Mouse (Mus musculus) MEL (cell line): ENCODE measurements around the gene Fosb. TPM values are rescaled to one million over a fixed set of nuclear protein-coding genes. Genes with fewer than 3 reads are reported as not detected.

Experiments used
- DNase-seq: peaks from one replicate; pipeline ENCODE4 v3.0.0; 2011; ENCODE audit warnings: low read depth, low spot score
- H3K27ac ChIP-seq: 2 replicates; pipeline ENCODE4 v1.5.1; 2012; ENCODE audit warnings: low read depth, mild to moderate bottlenecking, control low read depth, low read length, moderate library complexity; ENCODE audit not compliant: control insufficient read depth
- H3K27me3 ChIP-seq, 2 experiments: fragments of 150-350 bp in 1 of 2; sonication (generic) in 1 of 2; 2 replicates each; pipeline ENCODE4 v1.6.1; 2012; ENCODE audit warnings: low read length in 2 of 2, mild to moderate bottlenecking in 2 of 2, improper control_type of control experiment in 1 of 2, moderate library complexity in 1 of 2; ENCODE audit not compliant: insufficient read depth in 2 of 2, control insufficient read depth in 1 of 2
- H3K36me3 ChIP-seq, 2 experiments: 2 replicates each; pipeline ENCODE4 v1.6.1; 2012 to 2014; ENCODE audit warnings: low read length in 2 of 2, improper control_type of control experiment in 1 of 2, inconsistent platforms in 1 of 2, mild to moderate bottlenecking in 1 of 2; ENCODE audit not compliant: insufficient read depth in 2 of 2, control insufficient read depth in 1 of 2
- H3K4me1 ChIP-seq, 2 experiments: fragments of 150-350 bp in 1 of 2; sonication (generic) in 1 of 2; 2 replicates each; pipeline ENCODE4 v1.6.1; 2012; ENCODE audit warnings: low read length in 2 of 2, improper control_type of control experiment in 1 of 2, mild to moderate bottlenecking in 1 of 2; ENCODE audit not compliant: insufficient read depth in 2 of 2, control insufficient read depth in 1 of 2
- H3K4me3 ChIP-seq, 2 experiments: fragments of 150-350 bp in 1 of 2; sonication (generic) in 1 of 2; 2 replicates each; pipeline ENCODE4 v1.5.1; 2012; ENCODE audit warnings: low read depth in 2 of 2, low read length in 2 of 2, mild to moderate bottlenecking in 2 of 2, moderate library complexity in 2 of 2, control low read depth in 1 of 2, improper control_type of control experiment in 1 of 2; ENCODE audit not compliant: control insufficient read depth in 1 of 2, insufficient read depth in 1 of 2
- H3K79me2 ChIP-seq: 2 replicates; pipeline ENCODE4 v1.6.1; 2012; ENCODE audit warnings: mild to moderate bottlenecking, low read length, moderate library complexity; ENCODE audit not compliant: control insufficient read depth, poor library complexity, insufficient read depth
- H3K9ac ChIP-seq: 2 replicates; pipeline ENCODE4 v1.6.1; 2012; ENCODE audit warnings: low read depth, mild to moderate bottlenecking, control low read depth, low read length, moderate library complexity; ENCODE audit not compliant: control insufficient read depth, poor library complexity, severe bottlenecking
- H3K9me3 ChIP-seq: fragments of 150-350 bp; sonication (generic); replicated peaks from 2 replicates; pipeline ENCODE4 v1.6.1; 2012; ENCODE audit warnings: mild to moderate bottlenecking, low read length, improper control_type of control experiment, moderate library complexity; ENCODE audit not compliant: insufficient read depth
- CHD1 ChIP-seq: IDR thresholded peaks from 2 replicates; pipeline ENCODE4 v1.6.1; 2012; ENCODE audit warnings: low read depth, mild to moderate bottlenecking, inconsistent platforms, low read length, improper control_type of control experiment
- CHD2 ChIP-seq: IDR thresholded peaks from 2 replicates; pipeline ENCODE4 v1.6.1; 2011; ENCODE audit warnings: low read length, improper control_type of control experiment
- ELF1 ChIP-seq: IDR thresholded peaks from 2 replicates; pipeline ENCODE4 v1.6.1; 2014; ENCODE audit warnings: low read depth, mild to moderate bottlenecking, inconsistent platforms, low read length, improper control_type of control experiment, moderate library complexity
- ETS1 ChIP-seq: IDR thresholded peaks from 2 replicates; pipeline ENCODE4 v1.6.1; 2012; ENCODE audit warnings: low read depth, mild to moderate bottlenecking, inconsistent platforms, low read length, improper control_type of control experiment, moderate library complexity
- GABPA ChIP-seq: IDR thresholded peaks from 2 replicates; pipeline ENCODE4 v1.6.1; 2012; ENCODE audit warnings: low read depth, mild to moderate bottlenecking, inconsistent platforms, low read length, improper control_type of control experiment, moderate library complexity
- GATA1 ChIP-seq: IDR thresholded peaks from 2 replicates; pipeline ENCODE4 v1.6.1; 2011; ENCODE audit warnings: low read depth, low read length, improper control_type of control experiment
- HCFC1 ChIP-seq: IDR thresholded peaks from 2 replicates; pipeline ENCODE4 v1.6.1; 2012; ENCODE audit warnings: low read depth, mild to moderate bottlenecking, inconsistent platforms, low read length, improper control_type of control experiment, moderate library complexity
- JUND ChIP-seq: IDR thresholded peaks from 2 replicates; pipeline ENCODE4 v1.6.1; 2011; ENCODE audit warnings: low read depth, mild to moderate bottlenecking, improper control_type of control experiment, low read length
- MAZ ChIP-seq: IDR thresholded peaks from 2 replicates; pipeline ENCODE4 v1.6.1; 2012; ENCODE audit warnings: low read depth, mild to moderate bottlenecking, inconsistent platforms, low read length, improper control_type of control experiment
- MEF2A ChIP-seq: IDR thresholded peaks from 2 replicates; pipeline ENCODE4 v1.6.1; 2014; ENCODE audit warnings: low read depth, mild to moderate bottlenecking, inconsistent platforms, low read length, improper control_type of control experiment; ENCODE audit not compliant: poor library complexity, insufficient replicate concordance, severe bottlenecking; ENCODE audit errors: extremely low read depth
- MXI1 ChIP-seq: IDR thresholded peaks from 2 replicates; pipeline ENCODE4 v1.6.1; 2011; ENCODE audit warnings: mild to moderate bottlenecking, low read depth, low read length, improper control_type of control experiment
- MYB ChIP-seq: IDR thresholded peaks from 2 replicates; pipeline ENCODE4 v1.6.1; 2011; ENCODE audit warnings: mild to moderate bottlenecking, low read depth, low read length, improper control_type of control experiment
- POLR2A ChIP-seq, 2 experiments: IDR thresholded peaks; 2 replicates each; pipeline ENCODE4 v1.6.1; 2011 to 2012; ENCODE audit warnings: low read length in 2 of 2, mild to moderate bottlenecking in 2 of 2, control low read depth in 1 of 2, improper control_type of control experiment in 1 of 2, low read depth in 1 of 2, moderate library complexity in 1 of 2; ENCODE audit not compliant: control insufficient read depth in 1 of 2, insufficient read depth in 1 of 2, poor library complexity in 1 of 2
- RCOR1 ChIP-seq: IDR thresholded peaks from 2 replicates; pipeline ENCODE4 v1.6.1; 2012; ENCODE audit warnings: low read depth, mild to moderate bottlenecking, inconsistent platforms, low read length, improper control_type of control experiment
- SMC3 ChIP-seq: IDR thresholded peaks from 2 replicates; pipeline ENCODE4 v1.6.1; 2011; ENCODE audit warnings: low read depth, low read length, improper control_type of control experiment
- TAL1 ChIP-seq: IDR thresholded peaks from 2 replicates; pipeline ENCODE4 v1.6.1; 2012; ENCODE audit warnings: mild to moderate bottlenecking, inconsistent platforms, low read length, moderate library complexity, mixed read lengths
- TBP ChIP-seq: IDR thresholded peaks from 2 replicates; pipeline ENCODE4 v1.8.0; 2011; ENCODE audit warnings: low read depth, low read length, improper control_type of control experiment
- USF1 ChIP-seq: IDR thresholded peaks from 2 replicates; pipeline ENCODE4 v1.6.1; 2014; ENCODE audit warnings: low read depth, mild to moderate bottlenecking, inconsistent platforms, low read length, improper control_type of control experiment, moderate library complexity
- ZMIZ1 ChIP-seq: IDR thresholded peaks from 2 replicates; pipeline ENCODE4 v1.6.1; 2012; ENCODE audit warnings: low read depth, mild to moderate bottlenecking, inconsistent platforms, low read length, improper control_type of control experiment, moderate library complexity
- polyA plus RNA-seq, 2 experiments: library from polyadenylated mRNA; stranded (reverse) in 1 of 2; unstranded in 1 of 2; fragments of >175 nt in 1 of 2; fragments of >200 nt in 1 of 2; gene quantifications; 2 replicates each; pipeline versions ENCODE4 v1.2.1 to v1.2.4; 2012; ENCODE audit warnings: low replicate concordance in 2 of 2, low read depth in 1 of 2; ENCODE audit not compliant: insufficient read length in 2 of 2, insufficient read depth in 1 of 2, missing spikeins in 1 of 2
- total RNA-seq: library from RNA; depleted of rRNA; stranded (reverse); fragments of 300-350 nt; gene quantifications from 2 replicates; pipeline ENCODE4 v1.2.3, GENCODE M21; 2012

Gene Fosb
- total and polyA plus RNA-seq, 3 experiments: 0.04 to 0.49 TPM; not detected in 1

- Histone ChIP-seq H3K4me1 (peaks cover 2 to 18% of the 10 kb centered on the region in 2 experiments; a peak in 3 of 4 replicates), H3K79me2 (no peaks in the 10 kb centered on the region), H3K27me3 (peaks cover 0 to 6% of the 10 kb centered on the region in 2 experiments; a peak in 2 of 4 replicates), H3K36me3 (peaks cover 0 to 5% of the 10 kb centered on the region in 2 experiments; a peak in 2 of 4 replicates), H3K4me3 (no peak overlapping the region), H3K9ac (no peak overlapping the region), H3K27ac (no peak overlapping the region), H3K9me3 (no peaks in the 10 kb centered on the region)
- TF ChIP-seq POLR2A (IDR thresholded peaks at IDR 0.05; ENCODE audit: control insufficient read depth in 1 of 2, insufficient read depth in 1 of 2, low read depth in 1 of 2, low read length in 2 of 2, poor library complexity in 1 of 2) (no peak), MAZ (no peak), HCFC1 (no peak), GATA1 (no peak), JUND (no peak), MXI1 (no peak), CHD2 (no peak), ZMIZ1 (no peak), ETS1 (no peak), USF1 (no peak), RCOR1 (no peak)
- no peak for DNase-seq
Measured at GRCm38 (mm10) chr7:19341250-19341649, 31.4 kb upstream of the Fosb start.

DNA sequence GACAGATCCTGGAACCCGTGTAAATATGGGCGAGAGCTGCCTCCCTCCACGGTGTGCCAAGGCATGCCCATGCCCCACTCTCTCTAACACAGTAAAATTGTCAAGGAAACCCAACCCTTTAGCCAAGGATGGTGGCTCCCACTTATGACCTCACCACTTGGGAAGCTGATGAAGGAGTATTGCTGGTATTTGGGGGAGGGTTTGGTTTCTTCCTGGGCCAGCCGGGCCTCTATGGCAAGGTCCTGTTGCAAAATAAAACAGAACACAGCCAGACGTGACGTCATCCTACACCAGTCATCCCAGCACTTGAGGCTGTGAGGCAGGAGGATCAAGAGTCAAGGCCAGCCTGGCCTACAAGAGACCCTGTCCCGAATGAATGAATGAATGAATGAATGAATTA is 28.7 kb upstream of the Fosb start:
- no peaks in the 10 kb centered on the region for H3K79me2 ChIP-seq
- no peak overlapping the region for H3K9ac ChIP-seq
- no peak overlapping the region for H3K27ac ChIP-seq
- H3K27me3 ChIP-seq: peaks cover 0 to 6% of the 10 kb centered on the region in 2 experiments; a peak in 2 of 4 replicates
- no peak for DNase-seq
- H3K4me3 ChIP-seq: no peak overlapping the region
- no peaks in the 10 kb centered on the region for H3K9me3 ChIP-seq
- TF ChIP-seq HCFC1: no peak
- no peak for TF ChIP-seq MYB
- no peak for TF ChIP-seq TAL1
- no peak for TF ChIP-seq CHD1
- no peak for TF ChIP-seq MEF2A
- no peak for TF ChIP-seq GABPA
- TF ChIP-seq USF1: no peak
- TF ChIP-seq RCOR1: no peak
- no peak for TF ChIP-seq ELF1
- TF ChIP-seq TBP: no peak
- TF ChIP-seq SMC3: no peak
- no peak for TF ChIP-seq ETS1
- H3K36me3 ChIP-seq: peaks cover 0 to 2% of the 10 kb centered on the region in 2 experiments; a peak in 2 of 4 replicates
- peaks cover 3 to 10% of the 10 kb centered on the region in 2 experiments for H3K4me1 ChIP-seq
